Mouse (Mus musculus) liver, embryonic 14.5 days (tissue): ENCODE data around the gene Kxd1.

Experiments
- CTCF ChIP-seq: IDR thresholded peaks from 2 replicates; pipeline ENCODE4 v1.5.1; 2016; ENCODE audit warnings: antibody characterized with exemption, low read depth, control low read depth
- EP300 ChIP-seq: IDR thresholded peaks from 2 replicates; pipeline ENCODE4 v1.6.1; 2016; ENCODE audit warnings: antibody characterized with exemption, low read depth

- TF ChIP-seq CTCF (no peak), EP300 (no peak)
Observed at GRCm38 (mm10) chr8:70519043-70519442, 8.7 kb downstream of the Kxd1 start.
